Mouse (Mus musculus) kidney, embryonic 16.5 days (tissue): Measurements from ENCODE around the gene Xpa. TPM values are rescaled to one million over a fixed set of nuclear protein-coding genes. Genes with fewer than 3 reads are reported as not detected.

Experiments used
- ATAC-seq: fragments of 200-750 bp; cut with Nextera tagmentation; 2 replicates; pipeline ENCODE4 v1.8.0; 2017; ENCODE audit warnings: moderate TSS enrichment; ENCODE audit not compliant: low FRiP score, low TSS enrichment
- H3K27ac ChIP-seq: fragments of 300-500 bp; sonication (generic); 2 replicates; pipeline ENCODE4 v1.5.1; 2014; ENCODE audit warnings: low read length
- H3K27me3 ChIP-seq: fragments of 300-500 bp; sonication (generic); 2 replicates; pipeline ENCODE4 v1.6.1; 2014; ENCODE audit warnings: low read length, control low read depth, mixed read lengths; ENCODE audit not compliant: insufficient read depth
- H3K36me3 ChIP-seq: fragments of 300-500 bp; sonication (generic); 2 replicates; pipeline ENCODE4 v1.6.1; 2014; ENCODE audit warnings: low read length, control low read depth, mixed read lengths; ENCODE audit not compliant: insufficient read depth
- H3K4me1 ChIP-seq: fragments of 300-500 bp; sonication (generic); 2 replicates; pipeline ENCODE4 v1.6.1; 2014; ENCODE audit warnings: low read length, control low read depth, mixed read lengths; ENCODE audit not compliant: insufficient read depth
- H3K4me2 ChIP-seq: fragments of 300-500 bp; sonication (generic); replicated peaks from 2 replicates; pipeline ENCODE4 v1.6.1; 2014; ENCODE audit warnings: low read depth, low read length
- H3K4me3 ChIP-seq: fragments of 300-500 bp; sonication (generic); 2 replicates; pipeline ENCODE4 v1.5.1; 2014; ENCODE audit warnings: mild to moderate bottlenecking, low read length
- H3K9ac ChIP-seq: fragments of 300-500 bp; sonication (generic); replicated peaks from 2 replicates; pipeline ENCODE4 v1.6.1; 2014; ENCODE audit warnings: low read length
- H3K9me3 ChIP-seq: fragments of 300-500 bp; sonication (generic); 2 replicates; pipeline ENCODE4 v1.6.1; 2016; ENCODE audit warnings: low read length, control low read depth
- WGBS: fragments of 180-500 bp; shearing (Covaris S2); extraction: QIAGEN DNeasy Blood & Tissue Kit; methylation state at CpG from one replicate; pipeline ENCODE4 v1.1.7; 2014; 5-methylcytosine and 5-hydroxymethylcytosine counted together
- polyA plus RNA-seq: library from polyadenylated mRNA; unstranded; fragments of >200 nt; fragmentation: Nextera tagmentation; extraction: Ambion mirVana; gene quantifications from 2 replicates; pipeline ENCODE4 v1.2.1, GENCODE M21; 2015

The Xpa gene
- 20.7 and 21.1 TPM in 2 replicates for polyA plus RNA-seq

- peak within 1 kb of the TSS; percentile 70 for H3K27ac ChIP-seq
- H3K36me3 ChIP-seq: peaks cover 3% of the 10 kb centered on the region; the same call in 1 of the 2 replicates
- peak within 1 kb of the TSS; percentile 89 for H3K4me3 ChIP-seq
- 0% methylated on average over 69 of the region's 70 CpGs for WGBS
- peaks cover 14% of the 10 kb centered on the region for H3K4me1 ChIP-seq
- ATAC-seq: peak; percentile 95
- H3K9me3 ChIP-seq: no peaks in the 10 kb centered on the region
- H3K4me2 ChIP-seq: peak within 1 kb of the TSS; percentile 88
- peaks cover 10% of the 10 kb centered on the region for H3K27me3 ChIP-seq
- peak within 1 kb of the TSS; percentile 91 for H3K9ac ChIP-seq
Observed at GRCm38 (mm10) chr4:46195781-46196487, at the start of gene Xpa. Gene Xpa (minus strand): TSS chr4:46196311.

GRCm38 (mm10) chr4:46235871-46236270 lies 39.8 kb upstream of the Xpa start:
- Histone ChIP-seq H3K4me1 (no peaks in the 10 kb centered on the region), H3K27me3 (no peaks in the 10 kb centered on the region), H3K4me2 (no peak overlapping the region), H3K36me3 (no peaks in the 10 kb centered on the region), H3K9ac (no peak overlapping the region), H3K4me3 (no peak overlapping the region), H3K9me3 (no peaks in the 10 kb centered on the region), H3K27ac (no peak overlapping the region)
- WGBS: 88% methylated on average over 3 of the region's 3 CpGs
- ATAC-seq: no peak

GRCm38 (mm10) chr4:46234739-46235138 lies 38.6 kb upstream of the Xpa start:
- H3K27me3 ChIP-seq: no peaks in the 10 kb centered on the region
- ATAC-seq: no peak
- no peaks in the 10 kb centered on the region for H3K4me1 ChIP-seq
- WGBS: 82% methylated on average over 5 of the region's 5 CpGs
- no peak overlapping the region for H3K4me3 ChIP-seq
- H3K36me3 ChIP-seq: no peaks in the 10 kb centered on the region
- H3K27ac ChIP-seq: no peak overlapping the region
- no peaks in the 10 kb centered on the region for H3K9me3 ChIP-seq
- H3K4me2 ChIP-seq: no peak overlapping the region
- H3K9ac ChIP-seq: no peak overlapping the region

- Histone ChIP-seq H3K4me1 (peaks cover 7% of the 10 kb centered on the region), H3K27ac (no peak overlapping the region)
- WGBS: 51% methylated on average over 19 of the region's 19 CpGs
Observed at GRCm38 (mm10) chr4:46226972-46227535, 30.9 kb upstream of the Xpa start.

GRCm38 (mm10) chr4:46221090-46221489 lies 25.0 kb upstream of the Xpa start:
- no peak for ATAC-seq
- Histone ChIP-seq H3K4me1 (no peaks in the 10 kb centered on the region), H3K27me3 (no peaks in the 10 kb centered on the region), H3K27ac (no peak overlapping the region), H3K4me2 (no peak overlapping the region), H3K4me3 (no peak overlapping the region), H3K36me3 (no peaks in the 10 kb centered on the region), H3K9ac (no peak overlapping the region), H3K9me3 (no peaks in the 10 kb centered on the region)
- WGBS: 86% methylated on average over 3 of the region's 3 CpGs

More at GRCm38 (mm10) chr4:46226972-46227535, 30.9 kb upstream of the Xpa start:
- Histone ChIP-seq H3K36me3 (no peaks in the 10 kb centered on the region), H3K27me3 (no peaks in the 10 kb centered on the region), H3K4me3 (no peak overlapping the region), H3K4me2 (peak overlapping the region; percentile 26; the same call in 1 of the 2 replicates), H3K9me3 (no peaks in the 10 kb centered on the region), H3K9ac (no peak overlapping the region)
- peak; percentile 52 for ATAC-seq

GRCm38 (mm10) chr4:46202562-46203126 lies 6.5 kb upstream of the Xpa start:
- Histone ChIP-seq H3K4me3 (peak overlapping the region; percentile 33), H3K4me1 (peaks cover 7% of the 10 kb centered on the region; the same call in 1 of the 2 replicates), H3K4me2 (peak overlapping the region; percentile 59), H3K27ac (no peak overlapping the region), H3K9me3 (0 out of 2 replicates have a peak, but pooled peaks cover 2% of the 10 kb centered on the region), H3K9ac (peak overlapping the region; percentile 54), H3K27me3 (peaks cover 22% of the 10 kb centered on the region), H3K36me3 (no peaks in the 10 kb centered on the region)
- 8% methylated on average over 23 of the region's 23 CpGs for WGBS
- ATAC-seq: peak; percentile 55; the same call in 1 of the 2 replicates

- peak overlapping the region; percentile 33 for H3K4me3 ChIP-seq
- 0 out of 2 replicates have a peak, but pooled peaks have one; percentile 43 for ATAC-seq
- no peak overlapping the region for H3K27ac ChIP-seq
- 10% methylated on average over 7 of the region's 7 CpGs for WGBS
- peaks cover 7% of the 10 kb centered on the region; the same call in 1 of the 2 replicates for H3K4me1 ChIP-seq
- no peaks in the 10 kb centered on the region for H3K36me3 ChIP-seq
- H3K4me2 ChIP-seq: peak overlapping the region; percentile 59
- H3K27me3 ChIP-seq: peaks cover 22% of the 10 kb centered on the region
- H3K9me3 ChIP-seq: no peaks in the 10 kb centered on the region
- peak overlapping the region; percentile 54 for H3K9ac ChIP-seq
Observed at GRCm38 (mm10) chr4:46201834-46202561, 5.9 kb upstream of the Xpa start.

- ATAC-seq: no peak
- Histone ChIP-seq H3K9me3 (no peaks in the 10 kb centered on the region), H3K4me1 (peaks cover 20% of the 10 kb centered on the region), H3K4me3 (no peak overlapping the region), H3K27me3 (peaks cover 20% of the 10 kb centered on the region), H3K27ac (no peak overlapping the region), H3K36me3 (no peaks in the 10 kb centered on the region), H3K9ac (no peak overlapping the region), H3K4me2 (no peak overlapping the region)
- 72% methylated on average over 5 of the region's 5 CpGs for WGBS
Observed at GRCm38 (mm10) chr4:46198064-46198463, 2.0 kb upstream of the Xpa start.

GRCm38 (mm10) chr4:46196513-46196912 lies 402 bp upstream of the Xpa start:
- Histone ChIP-seq H3K4me2 (peak overlapping the region; percentile 88), H3K36me3 (no peaks in the 10 kb centered on the region), H3K4me3 (peak overlapping the region; percentile 89), H3K27ac (peak overlapping the region; percentile 28; the same call in 1 of the 2 replicates), H3K9ac (peak overlapping the region; percentile 91), H3K27me3 (peaks cover 15% of the 10 kb centered on the region), H3K9me3 (no peaks in the 10 kb centered on the region), H3K4me1 (peaks cover 14% of the 10 kb centered on the region)
- WGBS: 30% methylated on average over 6 of the region's 6 CpGs
- ATAC-seq: 0 out of 2 replicates have a peak, but pooled peaks have one; percentile 6
